Mouse (Mus musculus): ENCODE results near the gene Agmat.

DNA sequence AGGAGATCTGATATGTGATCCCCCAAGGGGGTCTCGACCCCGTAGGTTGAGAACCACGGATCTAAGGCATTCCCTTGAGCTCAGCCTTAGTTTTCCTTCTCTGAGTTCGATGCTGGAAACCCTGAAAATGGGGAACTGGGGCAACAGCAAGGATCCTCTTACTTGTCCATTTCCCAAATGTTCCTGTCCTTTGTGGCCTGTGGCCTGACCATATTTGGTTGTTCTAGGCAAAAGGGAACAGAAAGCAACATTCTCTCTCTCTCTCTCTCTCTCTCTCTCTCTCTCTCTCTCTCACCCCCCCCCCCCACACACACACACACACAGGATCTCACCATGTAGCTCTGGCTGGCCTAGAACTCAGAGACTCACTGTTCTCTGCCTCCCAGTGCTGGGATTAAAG, 9.6 kb upstream of the Agmat start:
- TF ChIP-seq CTCF (IDR thresholded peaks at IDR 0.05; ENCODE audit: insufficient read depth, low read length): no peak
- TF ChIP-seq POLR2A (IDR thresholded peaks at IDR 0.05; ENCODE audit: borderline replicate concordance, extremely low read depth, low read depth, low read length): no peak
